Mouse (Mus musculus): ENCODE results near the gene Olfr91. TPM values are rescaled to one million over a fixed set of nuclear protein-coding genes. Genes with fewer than 3 reads are reported as not detected.
A peak's percentile ranks its signal among the peaks of the same experiment; 100 is the strongest.
"Not testable (repeated sequence)": the region's sequence is repeated elsewhere in the genome, so short reads cannot be mapped to it uniquely, and the experiment has no call there.

The Olfr91 gene
- total RNA-seq (2014; fragmentation: Nextera tagmentation) (not detected in 2 replicates), total RNA-seq (2017) (not detected in 2 replicates)

- no peak for ATAC-seq (replicated peaks; ENCODE audit: low FRiP score, low TSS enrichment, poor library complexity, severe bottlenecking)
Measured at GRCm38 (mm10) chr17:37098178-37098577, at the start of gene Olfr91. Gene Olfr91, minus strand, starts transcription at chr17:37098278.

GRCm38 (mm10) chr17:37131366-37131765 is 33.3 kb upstream of the Olfr91 start:
- not testable (repeated sequence) for ATAC-seq (replicated peaks; ENCODE audit: low FRiP score, low TSS enrichment, poor library complexity, severe bottlenecking)

GRCm38 (mm10) chr17:37119988-37120387 is 21.9 kb upstream of the Olfr91 start, which contains the start of gene Olfr92:
Gene Olfr92, minus strand, starts transcription at chr17:37120088.
- ATAC-seq (replicated peaks; ENCODE audit: low FRiP score, low TSS enrichment, poor library complexity, severe bottlenecking): no peak

- no peak for ATAC-seq (replicated peaks; ENCODE audit: low FRiP score, low TSS enrichment, poor library complexity, severe bottlenecking)
Measured at GRCm38 (mm10) chr17:37093289-37093688, 4.8 kb downstream of the Olfr91 start.

GRCm38 (mm10) chr17:37092198-37092597 is 5.9 kb downstream of the Olfr91 start:
- ATAC-seq (replicated peaks; ENCODE audit: low FRiP score, low TSS enrichment, poor library complexity, severe bottlenecking): no peak

GRCm38 (mm10) chr17:37088399-37088798 is 9.7 kb downstream of the Olfr91 start, which contains the start of gene Olfr90:
Gene Olfr90, minus strand, starts transcription at chr17:37088499.
- no peak for ATAC-seq (replicated peaks; ENCODE audit: low FRiP score, low TSS enrichment, poor library complexity, severe bottlenecking)

- ATAC-seq (replicated peaks; ENCODE audit: low FRiP score, low TSS enrichment, poor library complexity, severe bottlenecking): no peak
Measured at GRCm38 (mm10) chr17:37085545-37085944, 12.5 kb downstream of the Olfr91 start.

- ATAC-seq (replicated peaks; ENCODE audit: low FRiP score, low TSS enrichment, poor library complexity, severe bottlenecking): no peak
Measured at GRCm38 (mm10) chr17:37084632-37085031, 13.4 kb downstream of the Olfr91 start.

GRCm38 (mm10) chr17:37083327-37083726 is 14.8 kb downstream of the Olfr91 start:
- ATAC-seq (replicated peaks; ENCODE audit: low FRiP score, low TSS enrichment, poor library complexity, severe bottlenecking): peak; percentile 97

GRCm38 (mm10) chr17:37081659-37082058 is 16.4 kb downstream of the Olfr91 start:
- ATAC-seq (replicated peaks; ENCODE audit: low FRiP score, low TSS enrichment, poor library complexity, severe bottlenecking): no peak

- ATAC-seq (replicated peaks; ENCODE audit: low FRiP score, low TSS enrichment, poor library complexity, severe bottlenecking): no peak
Measured at GRCm38 (mm10) chr17:37080119-37080518, 18.0 kb downstream of the Olfr91 start.

GRCm38 (mm10) chr17:37078990-37079389 is 19.1 kb downstream of the Olfr91 start:
- ATAC-seq (replicated peaks; ENCODE audit: low FRiP score, low TSS enrichment, poor library complexity, severe bottlenecking): no peak

- no peak for ATAC-seq (replicated peaks; ENCODE audit: low FRiP score, low TSS enrichment, poor library complexity, severe bottlenecking)
Measured at GRCm38 (mm10) chr17:37078193-37078592, 19.9 kb downstream of the Olfr91 start.

- ATAC-seq (replicated peaks; ENCODE audit: low FRiP score, low TSS enrichment, poor library complexity, severe bottlenecking): no peak
Measured at GRCm38 (mm10) chr17:37075766-37076165, 22.3 kb downstream of the Olfr91 start.

- no peak for ATAC-seq (replicated peaks; ENCODE audit: low FRiP score, low TSS enrichment, poor library complexity, severe bottlenecking)
Measured at GRCm38 (mm10) chr17:37075181-37075580, 22.9 kb downstream of the Olfr91 start.

- ATAC-seq (replicated peaks; ENCODE audit: low FRiP score, low TSS enrichment, poor library complexity, severe bottlenecking): no peak
Measured at GRCm38 (mm10) chr17:37072730-37073276, 25.3 kb downstream of the Olfr91 start.

GRCm38 (mm10) chr17:37072080-37072729 is 25.9 kb downstream of the Olfr91 start:
- no peak for ATAC-seq (replicated peaks; ENCODE audit: low FRiP score, low TSS enrichment, poor library complexity, severe bottlenecking)

- ATAC-seq (replicated peaks; ENCODE audit: low FRiP score, low TSS enrichment, poor library complexity, severe bottlenecking): no peak
Measured at GRCm38 (mm10) chr17:37070121-37070520, 28.0 kb downstream of the Olfr91 start.

- no peak for ATAC-seq (replicated peaks; ENCODE audit: low FRiP score, low TSS enrichment, poor library complexity, severe bottlenecking)
Measured at GRCm38 (mm10) chr17:37067861-37068260, 30.2 kb downstream of the Olfr91 start.

- ATAC-seq (replicated peaks; ENCODE audit: low FRiP score, low TSS enrichment, poor library complexity, severe bottlenecking): no peak
Measured at GRCm38 (mm10) chr17:37065993-37066392, 32.1 kb downstream of the Olfr91 start.
